Mouse (Mus musculus) kidney, adult 2 months (tissue): Measurements from ENCODE around the gene Actg1.

ENCODE experiments used
- CTCF ChIP-seq: fragments of 200-500 bp; conservative IDR thresholded peaks from 2 replicates; pipeline ENCODE4 v1.5.1; 2011; ENCODE audit warnings: low read depth, mild to moderate bottlenecking, control low read depth, low read length, moderate library complexity, mixed read lengths; ENCODE audit not compliant: insufficient read depth, insufficient read length
- POLR2A ChIP-seq: fragments of 200-500 bp; IDR thresholded peaks from one replicate; pipeline ENCODE4 v1.6.1; 2011; ENCODE audit warnings: low read depth, low read length, control low read depth

DNA sequence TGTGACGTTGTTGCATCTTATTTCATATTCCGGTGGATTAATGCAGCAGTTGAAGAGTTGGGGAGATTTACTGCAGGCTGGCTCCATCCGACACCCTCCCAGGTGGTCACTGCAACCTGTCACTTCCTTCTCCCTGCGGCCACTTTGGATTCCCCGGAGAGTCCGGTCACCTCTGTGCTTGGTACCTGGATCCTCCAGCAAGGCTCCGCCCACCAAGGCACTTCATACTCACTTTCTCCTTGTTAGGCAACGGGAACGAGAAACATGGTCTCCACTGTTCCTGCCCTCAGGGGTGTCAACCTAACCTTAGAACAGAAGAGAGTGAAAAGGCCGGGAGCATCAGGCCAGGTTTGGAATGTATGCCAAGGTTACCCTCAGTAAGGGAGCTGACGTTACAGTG lies 2.4 kb upstream of the Actg1 start:
- TF ChIP-seq POLR2A, result no peak
- TF ChIP-seq CTCF, result no peak
